Mouse (Mus musculus) hindbrain, embryonic 16.5 days (tissue): Measurements from ENCODE around the gene Dusp22. TPM values are rescaled to one million over a fixed set of nuclear protein-coding genes. Genes with fewer than 3 reads are reported as not detected.
A peak's percentile ranks its signal among the peaks of the same experiment; 100 is the strongest.

Source experiments
- ATAC-seq: fragments of 200-750 bp; cut with Nextera tagmentation; 2 replicates; pipeline ENCODE4 v1.8.0; 2017; ENCODE audit warnings: moderate TSS enrichment, moderate library complexity
- H3K27ac ChIP-seq: fragments of 300-500 bp; sonication (generic); 2 replicates; pipeline ENCODE4 v1.5.1; 2014; ENCODE audit warnings: low read depth, mild to moderate bottlenecking, control low read depth, low read length, moderate library complexity
- H3K27me3 ChIP-seq: fragments of 300-500 bp; sonication (generic); replicated peaks from 2 replicates; pipeline ENCODE4 v1.6.1; 2014; ENCODE audit warnings: low read length; ENCODE audit not compliant: control insufficient read depth, insufficient read depth
- H3K36me3 ChIP-seq: fragments of 300-500 bp; sonication (generic); 2 replicates; pipeline ENCODE4 v1.6.1; 2014; ENCODE audit warnings: mild to moderate bottlenecking, low read length, moderate library complexity, mixed read lengths; ENCODE audit not compliant: control insufficient read depth, insufficient read depth
- H3K4me1 ChIP-seq: fragments of 300-500 bp; sonication (generic); 2 replicates; pipeline ENCODE4 v1.6.1; 2014; ENCODE audit warnings: low read depth, low read length; ENCODE audit not compliant: control insufficient read depth, insufficient read depth
- H3K4me2 ChIP-seq: fragments of 300-500 bp; sonication (generic); 2 replicates; pipeline ENCODE4 v1.6.1; 2014; ENCODE audit warnings: mild to moderate bottlenecking, low read length, control low read depth, moderate library complexity
- H3K4me3 ChIP-seq: fragments of 300-500 bp; sonication (generic); 2 replicates; pipeline ENCODE4 v1.5.1; 2014; ENCODE audit warnings: mild to moderate bottlenecking, low read length, control low read depth, moderate library complexity
- H3K9ac ChIP-seq: fragments of 300-500 bp; sonication (generic); 2 replicates; pipeline ENCODE4 v1.6.1; 2014; ENCODE audit warnings: low read depth, mild to moderate bottlenecking, control low read depth, low read length, moderate library complexity
- H3K9me3 ChIP-seq: fragments of 300-500 bp; sonication (generic); 2 replicates; pipeline ENCODE4 v1.6.1; 2014; ENCODE audit warnings: mild to moderate bottlenecking, low read length, moderate library complexity; ENCODE audit not compliant: control insufficient read depth
- WGBS: fragments of 180-500 bp; shearing (Covaris S2); extraction: QIAGEN DNeasy Blood & Tissue Kit; methylation state at CpG from one replicate; pipeline ENCODE4 v1.1.7; 2014; 5-methylcytosine and 5-hydroxymethylcytosine counted together
- polyA plus RNA-seq: library from polyadenylated mRNA; unstranded; fragments of >200 nt; fragmentation: Nextera tagmentation; extraction: Ambion mirVana; gene quantifications from 2 replicates; pipeline ENCODE4 v1.2.1, GENCODE M21; 2015

Dusp22 gene
- polyA plus RNA-seq, 1 experiment from 2014 or later, result 20.4 TPM

DNA sequence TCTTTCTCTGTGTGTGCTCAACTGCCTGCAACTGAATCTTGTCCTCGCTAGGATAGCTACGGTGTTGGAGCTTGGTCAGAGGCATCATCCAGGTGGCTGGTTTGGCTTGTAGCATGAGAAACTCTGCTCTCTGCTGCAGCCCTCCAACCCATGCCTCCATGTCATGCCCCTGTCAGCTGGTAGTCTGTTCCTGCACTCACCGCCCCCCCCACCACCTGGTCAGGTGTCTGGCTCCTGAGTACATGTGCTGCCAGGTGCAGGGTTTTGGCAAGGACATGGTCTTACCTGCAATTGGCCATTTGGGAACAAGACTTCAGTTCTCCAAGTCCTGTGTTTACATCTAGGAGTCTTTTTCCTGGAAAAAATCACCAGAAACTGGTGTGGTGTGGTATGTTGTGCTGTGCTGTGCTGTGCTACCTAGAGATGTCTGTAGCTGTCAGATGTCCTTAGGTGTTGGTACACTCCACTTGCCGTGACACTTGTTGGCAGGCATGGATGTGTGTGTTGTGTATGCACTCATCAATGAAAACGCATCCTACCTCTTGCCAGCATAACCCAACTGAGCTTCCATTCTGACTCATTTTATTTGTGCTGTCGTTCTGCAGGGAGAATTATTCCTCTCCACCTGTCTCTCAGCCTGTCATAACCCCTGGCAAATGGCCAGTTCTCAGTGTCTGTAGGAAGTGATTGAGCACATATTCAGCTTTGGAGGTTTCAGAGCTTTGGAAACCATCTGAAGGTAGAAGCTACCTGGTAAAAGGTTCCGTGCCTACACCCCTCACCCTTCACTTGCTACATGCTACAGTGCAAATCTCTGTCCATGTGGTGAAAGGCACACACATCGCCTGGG is 44.7 kb downstream of the Dusp22 start:
- no peaks in the 10 kb centered on the region for H3K27me3 ChIP-seq
- no peak overlapping the region for H3K27ac ChIP-seq
- H3K9ac ChIP-seq, result no peak overlapping the region
- H3K36me3 ChIP-seq, result peaks cover 8% of the 10 kb centered on the region
- no peak overlapping the region for H3K4me3 ChIP-seq
- peak; percentile 63; the same call in 1 of the 2 replicates for ATAC-seq
- H3K9me3 ChIP-seq, result no peaks in the 10 kb centered on the region
- H3K4me1 ChIP-seq, result no peaks in the 10 kb centered on the region
- WGBS, result 79% methylated on average over 8 of the region's 8 CpGs
- H3K4me2 ChIP-seq, result no peak overlapping the region

DNA sequence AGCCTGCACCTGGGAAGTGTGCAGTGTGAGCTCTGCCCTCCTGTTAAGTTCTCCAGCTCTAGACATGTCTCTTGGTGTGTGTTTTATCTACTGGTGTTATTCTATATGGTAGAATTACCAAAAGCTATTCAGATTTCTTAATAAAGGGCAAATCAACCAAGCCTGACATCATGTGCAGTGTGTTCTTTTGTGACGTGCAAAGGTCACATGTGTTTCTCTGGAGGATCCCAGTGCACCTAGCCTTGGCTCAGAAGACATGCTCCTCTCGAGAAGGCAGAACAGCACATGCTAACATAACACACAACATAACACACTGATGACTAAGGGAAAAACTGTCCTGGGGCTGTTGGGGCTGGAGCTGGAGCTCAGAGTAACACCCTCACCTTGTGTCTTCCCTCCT is 51.3 kb downstream of the Dusp22 start:
- ATAC-seq, result no peak
- Histone ChIP-seq H3K27ac (no peak overlapping the region), H3K27me3 (no peaks in the 10 kb centered on the region), H3K36me3 (peaks cover 5% of the 10 kb centered on the region), H3K9me3 (no peaks in the 10 kb centered on the region), H3K4me1 (no peaks in the 10 kb centered on the region), H3K9ac (no peak overlapping the region), H3K4me3 (no peak overlapping the region), H3K4me2 (no peak overlapping the region)
- WGBS, result 79% methylated on average over 2 of the region's 2 CpGs

GRCm38 (mm10) chr13:30711711-30712110 is 51.9 kb downstream of the Dusp22 start:
- no peak overlapping the region for H3K4me2 ChIP-seq
- 96% methylated on average over 3 of the region's 3 CpGs for WGBS
- H3K9ac ChIP-seq, result no peak overlapping the region
- no peaks in the 10 kb centered on the region for H3K27me3 ChIP-seq
- H3K4me1 ChIP-seq, result no peaks in the 10 kb centered on the region
- ATAC-seq, result no peak
- H3K27ac ChIP-seq, result no peak overlapping the region
- no peaks in the 10 kb centered on the region for H3K9me3 ChIP-seq
- H3K4me3 ChIP-seq, result no peak overlapping the region
- H3K36me3 ChIP-seq, result peaks cover 3% of the 10 kb centered on the region; the same call in 1 of the 2 replicates

- Histone ChIP-seq H3K9me3 (no peaks in the 10 kb centered on the region), H3K27ac (no peak overlapping the region), H3K9ac (no peak overlapping the region), H3K36me3 (peaks cover 3% of the 10 kb centered on the region; the same call in 1 of the 2 replicates), H3K27me3 (no peaks in the 10 kb centered on the region), H3K4me3 (no peak overlapping the region), H3K4me2 (no peak overlapping the region), H3K4me1 (no peaks in the 10 kb centered on the region)
- 77% methylated on average over 6 of the region's 6 CpGs for WGBS
- ATAC-seq, result peak; percentile 16; the same call in 1 of the 2 replicates
Measured at GRCm38 (mm10) chr13:30712280-30712679, 52.5 kb downstream of the Dusp22 start.

GRCm38 (mm10) chr13:30713621-30714020 is 53.8 kb downstream of the Dusp22 start:
- no peaks in the 10 kb centered on the region for H3K36me3 ChIP-seq
- no peak for ATAC-seq
- 83% methylated on average over 3 of the region's 3 CpGs for WGBS
- no peak overlapping the region for H3K4me2 ChIP-seq
- no peaks in the 10 kb centered on the region for H3K4me1 ChIP-seq
- no peaks in the 10 kb centered on the region for H3K27me3 ChIP-seq
- no peaks in the 10 kb centered on the region for H3K9me3 ChIP-seq
- no peak overlapping the region for H3K27ac ChIP-seq
- no peak overlapping the region for H3K9ac ChIP-seq
- no peak overlapping the region for H3K4me3 ChIP-seq

GRCm38 (mm10) chr13:30714552-30714951 is 54.8 kb downstream of the Dusp22 start:
- no peak for ATAC-seq
- Histone ChIP-seq H3K4me2 (no peak overlapping the region), H3K4me3 (no peak overlapping the region), H3K27ac (no peak overlapping the region), H3K27me3 (no peaks in the 10 kb centered on the region), H3K9ac (no peak overlapping the region), H3K9me3 (no peaks in the 10 kb centered on the region), H3K36me3 (no peaks in the 10 kb centered on the region), H3K4me1 (no peaks in the 10 kb centered on the region)
- WGBS, result 93% methylated on average over 6 of the region's 6 CpGs

GRCm38 (mm10) chr13:30715060-30715459 is 55.3 kb downstream of the Dusp22 start:
- H3K4me2 ChIP-seq, result no peak overlapping the region
- no peak overlapping the region for H3K27ac ChIP-seq
- no peak overlapping the region for H3K4me3 ChIP-seq
- no peak overlapping the region for H3K9ac ChIP-seq
- H3K27me3 ChIP-seq, result no peaks in the 10 kb centered on the region
- ATAC-seq, result no peak
- no peaks in the 10 kb centered on the region for H3K4me1 ChIP-seq
- no peaks in the 10 kb centered on the region for H3K36me3 ChIP-seq
- no peaks in the 10 kb centered on the region for H3K9me3 ChIP-seq
- WGBS, result 82% methylated on average over 7 of the region's 7 CpGs

GRCm38 (mm10) chr13:30715573-30715972 is 55.8 kb downstream of the Dusp22 start:
- 84% methylated on average over 4 of the region's 4 CpGs for WGBS
- H3K9ac ChIP-seq, result no peak overlapping the region
- H3K27me3 ChIP-seq, result no peaks in the 10 kb centered on the region
- H3K36me3 ChIP-seq, result no peaks in the 10 kb centered on the region
- H3K4me2 ChIP-seq, result no peak overlapping the region
- no peak for ATAC-seq
- H3K9me3 ChIP-seq, result no peaks in the 10 kb centered on the region
- H3K4me3 ChIP-seq, result no peak overlapping the region
- no peak overlapping the region for H3K27ac ChIP-seq
- H3K4me1 ChIP-seq, result no peaks in the 10 kb centered on the region

DNA sequence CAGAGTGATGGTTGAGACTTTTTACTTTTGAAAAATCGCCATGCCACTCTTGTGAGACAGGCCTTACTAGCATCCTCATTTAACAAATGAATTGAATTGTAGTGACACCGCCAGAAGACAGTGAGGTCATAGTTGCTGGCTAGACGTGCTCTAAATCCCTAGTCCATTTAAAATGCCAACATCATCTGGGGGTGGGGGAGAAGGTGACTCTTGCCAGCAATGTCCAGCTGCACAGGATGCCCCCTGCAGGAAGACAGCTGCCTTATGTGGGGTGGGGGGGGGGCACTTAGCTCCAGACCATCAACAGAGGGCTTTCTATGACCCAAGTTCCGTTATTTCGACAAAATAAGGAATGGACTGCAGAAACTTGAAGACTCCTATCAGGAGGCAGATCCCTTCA is 56.8 kb downstream of the Dusp22 start:
- H3K9ac ChIP-seq, result no peak overlapping the region
- H3K4me1 ChIP-seq, result no peaks in the 10 kb centered on the region
- H3K36me3 ChIP-seq, result no peaks in the 10 kb centered on the region
- H3K4me2 ChIP-seq, result no peak overlapping the region
- no peaks in the 10 kb centered on the region for H3K27me3 ChIP-seq
- no peaks in the 10 kb centered on the region for H3K9me3 ChIP-seq
- no peak for ATAC-seq
- WGBS, result 66% methylated on average over 5 of the region's 5 CpGs
- no peak overlapping the region for H3K27ac ChIP-seq
- no peak overlapping the region for H3K4me3 ChIP-seq
